In the genomic region with DNA sequence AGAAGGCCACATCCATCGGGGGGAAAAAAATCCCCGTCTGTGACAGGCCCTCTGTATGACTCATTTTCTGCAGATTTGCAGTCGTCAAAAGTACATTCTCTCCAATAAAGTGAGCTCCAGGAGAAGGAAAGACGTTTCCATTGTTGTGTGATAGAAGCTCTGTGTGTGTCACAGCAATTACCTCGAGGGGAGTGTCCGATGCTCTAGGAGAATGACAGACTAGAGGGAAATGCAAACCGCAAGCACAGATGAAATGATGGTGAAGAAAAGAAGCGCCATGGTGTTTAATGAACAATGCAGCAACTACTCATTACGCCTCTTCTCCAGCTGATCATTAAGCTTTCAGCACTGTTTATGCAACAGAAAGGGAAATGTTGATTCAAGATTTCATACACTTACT, we compare ENCODE assay signal across 26 mouse cellular contexts. TPM values are rescaled to one million over a fixed set of nuclear protein-coding genes. Genes with fewer than 3 reads are reported as not detected.
A peak's percentile ranks its signal among the peaks of the same experiment; 100 is the strongest.
DNase-seq lines count a peak whose midpoint lies in the region; ATAC-seq and TF ChIP-seq lines count a peak whose summit lies in the region.
"Had no signal": no experiment of that assay in that cellular context is flagged by ENCODE, and none has a peak within 500 bp of the region (broad histone marks: within the 10 kb centered on the region; RNA-seq: fewer than 3 reads in every experiment).

No protein-coding gene starts in this region.

- H3K36me3 ChIP-seq in forebrain, embryonic 16.5 days (ENCODE audit: control insufficient read depth, insufficient read depth), result no peaks in the 10 kb centered on the region
- no peaks in the 10 kb centered on the region for H3K36me3 ChIP-seq in liver, postnatal 0 days (replicated peaks; ENCODE audit: insufficient read depth, low read length)
- H3K36me3 ChIP-seq: heart, embryonic 13.5 days; limb, embryonic 10.5 days; neural tube, embryonic 15.5 days had no signal

- H3K27me3 ChIP-seq in forebrain, embryonic 16.5 days (replicated peaks; ENCODE audit: control insufficient read depth, insufficient read depth, low read length), result no peaks in the 10 kb centered on the region
- no peaks in the 10 kb centered on the region for H3K27me3 ChIP-seq in liver, postnatal 0 days (ENCODE audit: insufficient read depth, low read length)
- H3K27me3 ChIP-seq: heart, embryonic 13.5 days; neural tube, embryonic 15.5 days had no signal

- TF ChIP-seq EP300 in liver, postnatal 0 days (IDR thresholded peaks at IDR 0.05; ENCODE audit: low read depth), result no peak

- DNase-seq in layer of hippocampus, adult 11-12 months (ENCODE audit: low spot score), result peak; percentile 6
- no peak for DNase-seq in layer of hippocampus, postnatal 25 days (ENCODE audit: extremely low spot score in 1 of 2, low spot score in 1 of 2)
- peak; percentile 2 for DNase-seq in retina, postnatal 1 day
- DNase-seq in retina, embryonic 14.5 days (ENCODE audit: low spot score), result no peak
- no peak for DNase-seq in liver, postnatal 0 days
- DNase-seq in thymus, adult 18-20 months, result no peak
- DNase-seq: adrenal gland, adult 2 months; cerebellum, adult 11 months; cerebellum, postnatal 25 days; embryo, embryonic 11 days; gastrocnemius, postnatal 10 days; heart, adult 11 months; heart, postnatal 36 days; kidney, adult 11 months; lung, adult 18-20 months; lung, postnatal 14 days; right cerebral cortex, postnatal 25 days had no signal

- 16% methylated on average over 9 of the region's 9 CpGs for WGBS in forebrain, embryonic 16.5 days
- WGBS in liver, postnatal 0 days (ENCODE audit: insufficient replicate concordance), result 66% methylated on average over 9 of the region's 9 CpGs

- H3K9me3 ChIP-seq in forebrain, embryonic 16.5 days (ENCODE audit: control insufficient read depth, low read length), result no peaks in the 10 kb centered on the region
- no peaks in the 10 kb centered on the region for H3K9me3 ChIP-seq in liver, postnatal 0 days (ENCODE audit: low read length)
- H3K9me3 ChIP-seq: heart, embryonic 13.5 days; limb, embryonic 10.5 days; neural tube, embryonic 15.5 days had no signal

- no peak overlapping the region for H3K4me2 ChIP-seq in forebrain, embryonic 16.5 days (ENCODE audit: low read length)
- H3K4me2 ChIP-seq in liver, postnatal 0 days (ENCODE audit: low read depth, low read length), result no peak overlapping the region
- H3K4me2 ChIP-seq: heart, embryonic 13.5 days; neural tube, embryonic 15.5 days had no signal

- no peak for TF ChIP-seq CTCF in liver, postnatal 0 days (IDR thresholded peaks at IDR 0.05; ENCODE audit: low read depth)

- H3K9ac ChIP-seq in forebrain, embryonic 16.5 days (replicated peaks; ENCODE audit: low read depth, low read length), result no peak overlapping the region
- H3K9ac ChIP-seq in liver, postnatal 0 days (replicated peaks), result no peak overlapping the region
- H3K9ac ChIP-seq: heart, embryonic 13.5 days; neural tube, embryonic 15.5 days had no signal

- H3K4me3 ChIP-seq in forebrain, embryonic 16.5 days (replicated peaks; ENCODE audit: low read length), result no peak overlapping the region
- no peak overlapping the region for H3K4me3 ChIP-seq in liver, postnatal 0 days (ENCODE audit: low read depth, low read length)
- H3K4me3 ChIP-seq: heart, embryonic 13.5 days; left cerebral cortex, adult 2 months; limb, embryonic 10.5 days; neural tube, embryonic 15.5 days had no signal

- peak; percentile 85 for ATAC-seq in forebrain, embryonic 16.5 days
- no peak for ATAC-seq in liver, postnatal 0 days

- no peak overlapping the region for H3K27ac ChIP-seq in forebrain, embryonic 16.5 days (ENCODE audit: low read length)
- H3K27ac ChIP-seq in liver, postnatal 0 days (ENCODE audit: low read depth), result no peak overlapping the region
- H3K27ac ChIP-seq: heart, embryonic 13.5 days; left cerebral cortex, adult 2 months; limb, embryonic 10.5 days; neural tube, embryonic 15.5 days had no signal

- no peaks in the 10 kb centered on the region; the same call in 1 of the 2 replicates for H3K4me1 ChIP-seq in forebrain, embryonic 16.5 days (replicated peaks; ENCODE audit: control insufficient read depth, insufficient read depth, low read length)
- H3K4me1 ChIP-seq in liver, postnatal 0 days (ENCODE audit: insufficient read depth), result no peaks in the 10 kb centered on the region
- H3K4me1 ChIP-seq: heart, embryonic 13.5 days; limb, embryonic 10.5 days had no signal

RNA-seq across cellular contexts. Expression of a gene that starts 59.6 kb away (rescaled TPM):
- 10 to 100 TPM; 56.9 to 74.8 TPM for total RNA-seq in layer of hippocampus, postnatal 25 days (2021)
- polyA plus RNA-seq in forebrain, embryonic 16.5 days (2015; fragmentation: Nextera tagmentation; extraction: Ambion mirVana), result 10.1 and 13.4 TPM in 2 replicates
- not detected in 2 replicates for polyA plus RNA-seq in liver, postnatal 0 days (2015; fragmentation: Nextera tagmentation; extraction: Ambion mirVana)
- total RNA-seq: heart, postnatal 36 days; liver, adult 2 months; megakaryocyte, adult 5-6 weeks had no signal
- polyA plus RNA-seq: limb, embryonic 10.5 days; liver, adult 2 months; spleen, adult 2 months; urinary bladder, adult 2 months had no signal

Comparison
In these comparisons a context has a peak if more than half of its experiments do, and no peak if none do; other contexts are left out.
1. DNase-seq: peak in layer of hippocampus, adult 11-12 months (single experiment) and retina, postnatal 1 day (single experiment); none in layer of hippocampus, postnatal 25 days (0 of 2), retina, embryonic 14.5 days (single experiment), liver, postnatal 0 days (single experiment) and thymus, adult 18-20 months (0 of 2).
2. RNA of a gene that starts 59.6 kb away (polyA plus RNA-seq): 10.1 to 13.4 TPM in forebrain, embryonic 16.5 days; not detected in liver, postnatal 0 days; every median in the first group is over 10 times any median in the second.